Comparison of ENCODE assay signal across 34 mouse cellular contexts in the genomic region with DNA sequence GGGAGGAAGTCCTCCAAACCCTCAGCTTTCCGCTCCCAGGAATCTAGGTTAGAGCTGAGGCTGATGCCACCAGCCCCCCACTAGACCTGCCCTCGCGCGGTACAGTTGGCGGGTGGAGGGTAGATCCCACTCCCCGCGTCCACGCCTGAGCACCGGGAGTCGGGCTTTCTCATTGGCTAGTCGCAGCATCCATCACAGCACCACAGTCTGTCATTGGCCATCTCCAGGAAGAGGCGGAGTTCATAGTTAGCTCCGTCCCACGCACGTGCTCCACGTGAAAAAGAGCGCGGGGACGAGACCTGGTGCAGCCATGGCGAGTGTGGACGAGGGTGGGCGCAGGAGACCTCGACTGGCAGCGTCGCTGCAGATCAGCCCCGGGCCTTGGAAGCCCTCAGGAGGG. TPM values are rescaled to one million over a fixed set of nuclear protein-coding genes. Genes with fewer than 3 reads are reported as not detected.
DNase-seq lines count a peak whose midpoint lies in the region; ATAC-seq and TF ChIP-seq lines count a peak whose summit lies in the region.
"Had no signal": no experiment of that assay in that cellular context is flagged by ENCODE, and none has a peak within 500 bp of the region (broad histone marks: within the 10 kb centered on the region; RNA-seq: fewer than 3 reads in every experiment).

Adad2 (plus strand) TSS at position 277 of the 400 bp plus-strand sequence.

- H3K4me1 ChIP-seq in midbrain, embryonic 13.5 days (replicated peaks) = 0 out of 2 replicates have a peak, but pooled peaks cover 4% of the 10 kb centered on the region
- no peaks in the 10 kb centered on the region for H3K4me1 ChIP-seq in midbrain, postnatal 0 days (ENCODE audit: insufficient read depth, low read length)
- peaks cover 18% of the 10 kb centered on the region for H3K4me1 ChIP-seq in embryonic facial prominence, embryonic 10.5 days
- no peaks in the 10 kb centered on the region for H3K4me1 ChIP-seq in forebrain, postnatal 0 days (ENCODE audit: insufficient read depth)
- H3K4me1 ChIP-seq: intestine, embryonic 15.5 days; limb, embryonic 13.5 days; lung, embryonic 15.5 days; megakaryocyte, embryonic 14.5 days; midbrain, embryonic 15.5 days; neural tube, embryonic 13.5 days had no signal

- DNase-seq in midbrain, postnatal 0 days (ENCODE audit: low spot score) = no peak
- DNase-seq in ES-CJ7 (ENCODE audit: low read depth, low spot score) = peak; percentile 93
- no peak for DNase-seq in embryonic facial prominence, embryonic 10.5 days (ENCODE audit: low spot score)
- DNase-seq in kidney, postnatal 4 days = no peak
- DNase-seq in left cerebral cortex, adult 8-10 months (ENCODE audit: low spot score in 2 of 2) = no peak
- no peak for DNase-seq in forebrain, postnatal 0 days
- DNase-seq: adrenal gland, postnatal 14 days; cerebellum, adult 11 months; cerebellum, adult 9-11 months; gastrocnemius, postnatal 10 days; heart, postnatal 36 days; layer of hippocampus, adult 9-11 months; thymus, adult 2 months; thymus, postnatal 36 days had no signal

- H3K9ac ChIP-seq in midbrain, embryonic 13.5 days (replicated peaks) = no peak within 1 kb of the TSS
- no peak within 1 kb of the TSS for H3K9ac ChIP-seq in midbrain, postnatal 0 days (replicated peaks; ENCODE audit: low read length, poor library complexity, severe bottlenecking)
- H3K9ac ChIP-seq in forebrain, postnatal 0 days = no peak within 1 kb of the TSS
- H3K9ac ChIP-seq: hindbrain, embryonic 12.5 days; intestine, embryonic 15.5 days; limb, embryonic 13.5 days; lung, embryonic 15.5 days; midbrain, embryonic 15.5 days; neural tube, embryonic 13.5 days had no signal

- H3K4me3 ChIP-seq in midbrain, embryonic 13.5 days (replicated peaks) = no peak within 1 kb of the TSS
- no peak within 1 kb of the TSS for H3K4me3 ChIP-seq in midbrain, postnatal 0 days (ENCODE audit: low read depth, low read length)
- no peak within 1 kb of the TSS for H3K4me3 ChIP-seq in embryonic facial prominence, embryonic 10.5 days
- H3K4me3 ChIP-seq in forebrain, postnatal 0 days (ENCODE audit: low read depth, low read length) = no peak within 1 kb of the TSS
- H3K4me3 ChIP-seq: erythroblast, embryonic 14.5 days; hindbrain, embryonic 12.5 days; intestine, embryonic 15.5 days; limb, embryonic 13.5 days; lung, embryonic 15.5 days; megakaryocyte, embryonic 14.5 days; midbrain, embryonic 15.5 days; neural tube, embryonic 13.5 days had no signal

- no peaks in the 10 kb centered on the region for H3K27me3 ChIP-seq in midbrain, embryonic 13.5 days
- no peaks in the 10 kb centered on the region for H3K27me3 ChIP-seq in midbrain, postnatal 0 days (ENCODE audit: insufficient read depth, low read length)
- peaks cover 27% of the 10 kb centered on the region for H3K27me3 ChIP-seq in embryonic facial prominence, embryonic 10.5 days (replicated peaks; ENCODE audit: low read depth, poor library complexity, severe bottlenecking)
- H3K27me3 ChIP-seq in forebrain, postnatal 0 days (ENCODE audit: insufficient read depth, low read length) = no peaks in the 10 kb centered on the region
- H3K27me3 ChIP-seq: intestine, embryonic 15.5 days; limb, embryonic 13.5 days; lung, embryonic 15.5 days; midbrain, embryonic 15.5 days; neural tube, embryonic 13.5 days had no signal

- H3K4me2 ChIP-seq in midbrain, embryonic 13.5 days (replicated peaks) = no peak within 1 kb of the TSS
- H3K4me2 ChIP-seq in midbrain, postnatal 0 days (ENCODE audit: low read depth, low read length, poor library complexity, severe bottlenecking) = no peak within 1 kb of the TSS
- H3K4me2 ChIP-seq in forebrain, postnatal 0 days (ENCODE audit: low read depth) = no peak within 1 kb of the TSS
- H3K4me2 ChIP-seq: heart, embryonic 11.5 days; hindbrain, embryonic 12.5 days; intestine, embryonic 15.5 days; limb, embryonic 13.5 days; liver, embryonic 11.5 days; lung, embryonic 15.5 days; midbrain, embryonic 15.5 days; neural tube, embryonic 13.5 days had no signal

- peak; percentile 20; the same call in 1 of the 2 replicates for ATAC-seq in midbrain, embryonic 13.5 days
- ATAC-seq in midbrain, postnatal 0 days (ENCODE audit: low FRiP score) = no peak
- ATAC-seq in forebrain, postnatal 0 days = no peak
- ATAC-seq: CD4-positive, CD25-positive, alpha-beta regulatory T cell, adult 4 months; forebrain, embryonic 16.5 days; hindbrain, postnatal 0 days; intestine, embryonic 15.5 days; midbrain, embryonic 15.5 days had no signal

- H3K27ac ChIP-seq in midbrain, embryonic 13.5 days = no peak within 1 kb of the TSS
- no peak within 1 kb of the TSS for H3K27ac ChIP-seq in midbrain, postnatal 0 days (ENCODE audit: low read depth, low read length)
- H3K27ac ChIP-seq in embryonic facial prominence, embryonic 10.5 days (replicated peaks) = 0 out of 2 replicates have a peak within 1 kb of the TSS, but pooled peaks have one; percentile 57
- H3K27ac ChIP-seq in forebrain, postnatal 0 days (ENCODE audit: low read depth, low read length) = no peak within 1 kb of the TSS
- H3K27ac ChIP-seq: hindbrain, embryonic 12.5 days; hindbrain, postnatal 0 days; intestine, embryonic 15.5 days; limb, embryonic 13.5 days; lung, embryonic 15.5 days; midbrain, embryonic 15.5 days; neural tube, embryonic 13.5 days had no signal

- H3K9me3 ChIP-seq in midbrain, embryonic 13.5 days = no peaks in the 10 kb centered on the region
- no peaks in the 10 kb centered on the region for H3K9me3 ChIP-seq in midbrain, postnatal 0 days (ENCODE audit: low read length)
- H3K9me3 ChIP-seq in embryonic facial prominence, embryonic 10.5 days = peaks cover 8% of the 10 kb centered on the region; the same call in 1 of the 2 replicates
- no peaks in the 10 kb centered on the region for H3K9me3 ChIP-seq in forebrain, postnatal 0 days (ENCODE audit: low read length)
- H3K9me3 ChIP-seq: hindbrain, embryonic 12.5 days; intestine, embryonic 15.5 days; midbrain, embryonic 15.5 days had no signal

- H3K36me3 ChIP-seq in midbrain, embryonic 13.5 days = no peaks in the 10 kb centered on the region
- H3K36me3 ChIP-seq in midbrain, postnatal 0 days (ENCODE audit: insufficient read depth, low read length) = no peaks in the 10 kb centered on the region
- H3K36me3 ChIP-seq in embryonic facial prominence, embryonic 10.5 days (replicated peaks) = no peaks in the 10 kb centered on the region
- no peaks in the 10 kb centered on the region for H3K36me3 ChIP-seq in forebrain, postnatal 0 days (ENCODE audit: insufficient read depth)
- H3K36me3 ChIP-seq: G1E; hindbrain, embryonic 12.5 days; intestine, embryonic 15.5 days; limb, embryonic 13.5 days; lung, embryonic 15.5 days; midbrain, embryonic 15.5 days; neural tube, embryonic 13.5 days had no signal

- TF ChIP-seq CTCF in midbrain, postnatal 0 days (IDR thresholded peaks at IDR 0.05) = no peak
- TF ChIP-seq CTCF in forebrain, postnatal 0 days (IDR thresholded peaks at IDR 0.05; ENCODE audit: low read depth) = no peak

- 87% methylated on average over 26 of the region's 26 CpGs for WGBS in midbrain, embryonic 13.5 days
- WGBS in midbrain, postnatal 0 days = 84% methylated on average over 26 of the region's 26 CpGs
- 83% methylated on average over 26 of the region's 26 CpGs for WGBS in embryonic facial prominence, embryonic 10.5 days
- WGBS in forebrain, postnatal 0 days = 89% methylated on average over 26 of the region's 26 CpGs

RNA-seq across cellular contexts. Expression of gene Adad2, which starts in this region (rescaled TPM):
- polyA plus RNA-seq in midbrain, embryonic 13.5 days (2015; fragmentation: Nextera tagmentation; extraction: Ambion mirVana) = not detected in 2 replicates
- total RNA-seq in midbrain, postnatal 0 days (2014; rRNA removed) = 0.33 and 1.0 TPM in 2 replicates
- polyA plus RNA-seq in midbrain, postnatal 0 days (2015; fragmentation: Nextera tagmentation; extraction: Ambion mirVana) = 0.22 and 0.23 TPM in 2 replicates
- polyA plus RNA-seq in embryonic facial prominence, embryonic 10.5 days (2016; fragmentation: Nextera tagmentation; extraction: Ambion mirVana) = 0.27 TPM in 1 of 2 replicates, not detected in the other
- 1 to 10 TPM in 3 of 4 experiments, under 1 TPM in 1; 0.50 to 1.2 (median 1.2) TPM for total RNA-seq in left cerebral cortex, adult 8-10 months (2022)
- total RNA-seq in forebrain, postnatal 0 days (2014; rRNA removed) = not detected in 2 replicates
- polyA plus RNA-seq in forebrain, postnatal 0 days (2015; fragmentation: Nextera tagmentation; extraction: Ambion mirVana) = 0.09 and 0.16 TPM in 2 replicates
- total RNA-seq: adrenal gland, postnatal 14 days; G1E; gastrocnemius, postnatal 10 days; granulocyte monocyte progenitor cell, adult 5-6 weeks; heart, postnatal 36 days had no signal
- polyA plus RNA-seq: CD4-positive, CD25-positive, alpha-beta regulatory T cell, adult 4 months; erythroblast, embryonic 14.5 days; forebrain, embryonic 11.5 days; forebrain, embryonic 16.5 days; G1E; heart, embryonic 11.5 days; intestine, embryonic 15.5 days; kidney, adult 2 months; liver, embryonic 11.5 days; liver, embryonic 16.5 days; lung, embryonic 15.5 days; neural tube, embryonic 13.5 days; stomach, embryonic 14.5 days had no signal

Comparison
In these comparisons a context has a peak if more than half of its experiments do, and no peak if none do; other contexts are left out.
1. Peak in ATAC-seq in midbrain, embryonic 13.5 days; RNA of the gene not detected or under 1 TPM.